Mouse (Mus musculus) lung, postnatal 0 days (tissue): ENCODE measurements around the gene Zswim8. TPM values are rescaled to one million over a fixed set of nuclear protein-coding genes. Genes with fewer than 3 reads are reported as not detected.

Experiments
- ATAC-seq: fragments of 200-750 bp; cut with Nextera tagmentation; 2 replicates; pipeline ENCODE4 v1.8.0; 2017; ENCODE audit warnings: moderate library complexity
- DNase-seq: peaks from one replicate; pipeline ENCODE4 v3.0.0-alpha.2; 2016; ENCODE audit warnings: low spot score
- H3K27ac ChIP-seq: fragments of 300-500 bp; sonication (generic); 2 replicates; pipeline ENCODE4 v1.5.1; 2014; ENCODE audit warnings: antibody characterized with exemption, mild to moderate bottlenecking, low read length, mixed read lengths
- H3K27me3 ChIP-seq: fragments of 300-500 bp; sonication (generic); replicated peaks from 2 replicates; pipeline ENCODE4 v1.6.1; 2014; ENCODE audit warnings: low read length, mixed read lengths; ENCODE audit not compliant: insufficient read depth
- H3K36me3 ChIP-seq: fragments of 300-500 bp; sonication (generic); 2 replicates; pipeline ENCODE4 v1.6.1; 2014; ENCODE audit warnings: low read length, mixed read lengths; ENCODE audit not compliant: insufficient read depth
- H3K4me1 ChIP-seq: fragments of 300-500 bp; sonication (generic); 2 replicates; pipeline ENCODE4 v1.6.1; 2014; ENCODE audit warnings: antibody characterized with exemption, low read depth, low read length, mixed read lengths; ENCODE audit not compliant: insufficient read depth
- H3K4me2 ChIP-seq: fragments of 300-500 bp; sonication (generic); replicated peaks from 2 replicates; pipeline ENCODE4 v1.6.1; 2014; ENCODE audit warnings: low read depth, mild to moderate bottlenecking, low read length, moderate library complexity, mixed read lengths
- H3K4me3 ChIP-seq: fragments of 300-500 bp; sonication (generic); 2 replicates; pipeline ENCODE4 v1.5.1; 2014; ENCODE audit warnings: low read depth, low read length
- H3K9ac ChIP-seq: fragments of 300-500 bp; sonication (generic); replicated peaks from 2 replicates; pipeline ENCODE4 v1.6.1; 2014; ENCODE audit warnings: low read depth, mild to moderate bottlenecking
- H3K9me3 ChIP-seq: fragments of 300-500 bp; sonication (generic); 2 replicates; pipeline ENCODE4 v1.6.1; 2016; ENCODE audit warnings: low read length, mixed read lengths
- CTCF ChIP-seq: IDR thresholded peaks from 2 replicates; pipeline ENCODE4 v1.5.1; 2016; ENCODE audit warnings: antibody characterized with exemption, mild to moderate bottlenecking
- EP300 ChIP-seq: IDR thresholded peaks from 2 replicates; pipeline ENCODE4 v1.6.1; 2016; ENCODE audit warnings: antibody characterized with exemption, mild to moderate bottlenecking, control low read depth
- WGBS: fragments of 180-500 bp; shearing (Covaris S2); extraction: QIAGEN DNeasy Blood & Tissue Kit; methylation state at CpG from one replicate; pipeline ENCODE4 v1.1.7; 2014; 5-methylcytosine and 5-hydroxymethylcytosine counted together
- polyA plus RNA-seq: library from polyadenylated mRNA; unstranded; fragments of >200 nt; fragmentation: Nextera tagmentation; extraction: Ambion mirVana; gene quantifications from 2 replicates; pipeline ENCODE4 v1.2.1, GENCODE M21; 2015

The Zswim8 gene
- polyA plus RNA-seq, 1 experiment from 2014 or later, result 24.1 TPM

DNA sequence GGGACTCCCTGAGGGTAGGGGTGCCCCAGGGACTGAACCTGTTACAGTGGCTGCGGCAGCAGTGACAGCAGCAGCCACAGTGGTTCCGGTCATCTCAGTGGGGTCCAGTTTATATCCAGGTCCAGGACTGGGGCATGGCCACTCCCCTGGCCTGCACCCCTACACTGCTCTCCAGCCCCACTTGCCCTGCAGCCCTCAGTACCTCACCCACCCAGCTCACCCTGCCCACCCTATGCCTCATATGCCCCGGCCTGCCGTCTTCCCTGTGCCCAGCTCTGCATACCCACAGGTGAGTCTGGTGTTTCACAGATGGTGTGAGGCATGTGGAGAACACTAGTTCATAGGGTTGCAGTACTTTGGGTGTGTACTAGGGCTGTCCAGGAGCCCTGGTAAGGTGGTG lies 14.0 kb downstream of the Zswim8 start:
- H3K4me1 ChIP-seq, result no peaks in the 10 kb centered on the region
- no peaks in the 10 kb centered on the region for H3K27me3 ChIP-seq
- TF ChIP-seq EP300, result no peak
- H3K27ac ChIP-seq, result no peak overlapping the region
- H3K4me3 ChIP-seq, result no peak overlapping the region
- no peaks in the 10 kb centered on the region for H3K9me3 ChIP-seq
- DNase-seq, result no peak
- H3K36me3 ChIP-seq, result peaks cover 76% of the 10 kb centered on the region
- H3K9ac ChIP-seq, result no peak overlapping the region
- 95% methylated on average over 4 of the region's 4 CpGs for WGBS
- 0 out of 2 replicates have a peak, but pooled peaks have one; percentile 12 for ATAC-seq
- H3K4me2 ChIP-seq, result no peak overlapping the region

DNA sequence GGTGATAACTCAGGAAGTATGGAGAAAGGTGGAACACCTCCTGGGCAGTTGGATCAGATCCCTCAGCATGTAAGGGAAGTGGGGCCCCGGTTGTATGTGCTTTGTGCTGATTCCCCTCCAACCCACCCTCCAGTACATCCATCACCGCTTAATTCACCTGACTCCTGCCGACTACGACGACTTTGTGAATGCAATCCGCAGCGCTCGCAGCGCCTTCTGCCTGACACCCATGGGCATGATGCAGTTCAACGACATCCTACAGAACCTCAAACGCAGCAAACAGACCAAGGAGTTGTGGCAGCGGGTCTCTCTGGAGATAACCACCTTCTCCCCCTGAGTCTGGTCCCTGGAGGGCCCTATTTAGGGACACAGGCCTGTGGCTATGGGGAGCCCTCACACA lies 15.7 kb downstream of the Zswim8 start:
- H3K4me2 ChIP-seq, result no peak overlapping the region
- no peak for ATAC-seq
- 89% methylated on average over 12 of the region's 12 CpGs for WGBS
- H3K9me3 ChIP-seq, result no peaks in the 10 kb centered on the region
- peaks cover 75% of the 10 kb centered on the region for H3K36me3 ChIP-seq
- no peak overlapping the region for H3K27ac ChIP-seq
- TF ChIP-seq EP300, result no peak
- no peak for TF ChIP-seq CTCF
- no peak for DNase-seq
- no peak overlapping the region for H3K9ac ChIP-seq
- H3K4me3 ChIP-seq, result no peak overlapping the region
- no peaks in the 10 kb centered on the region for H3K27me3 ChIP-seq
- H3K4me1 ChIP-seq, result no peaks in the 10 kb centered on the region

DNA sequence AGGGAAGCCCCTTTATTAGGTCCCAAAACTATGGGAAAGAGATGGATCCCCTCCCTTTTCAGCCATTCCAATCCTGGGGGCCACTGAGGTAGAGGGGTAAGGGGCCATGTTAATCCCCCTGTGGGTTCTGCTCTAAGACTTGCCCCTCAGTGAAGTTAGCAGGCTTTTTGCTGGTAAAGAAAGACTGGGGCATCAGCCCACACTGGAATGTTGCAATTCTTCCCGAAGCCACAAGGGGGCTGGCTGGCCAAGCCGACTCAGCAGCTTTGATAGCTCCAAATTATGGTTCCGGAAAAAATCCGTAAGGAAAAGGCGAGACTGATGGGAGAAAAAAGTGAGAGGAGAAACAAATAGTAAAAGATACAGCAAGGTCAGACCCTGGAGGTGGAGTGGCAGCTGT lies 16.7 kb downstream of the Zswim8 start:
- no peak overlapping the region for H3K4me2 ChIP-seq
- WGBS, result 9% methylated on average over 5 of the region's 5 CpGs
- H3K27me3 ChIP-seq, result no peaks in the 10 kb centered on the region
- H3K9me3 ChIP-seq, result no peaks in the 10 kb centered on the region
- peak; percentile 71 for DNase-seq
- peak; percentile 50 for ATAC-seq
- no peak overlapping the region for H3K27ac ChIP-seq
- peaks cover 74% of the 10 kb centered on the region for H3K36me3 ChIP-seq
- no peak overlapping the region for H3K9ac ChIP-seq
- H3K4me1 ChIP-seq, result no peaks in the 10 kb centered on the region
- TF ChIP-seq EP300 (no peak), CTCF (peak; percentile 86)
- H3K4me3 ChIP-seq, result no peak overlapping the region

DNA sequence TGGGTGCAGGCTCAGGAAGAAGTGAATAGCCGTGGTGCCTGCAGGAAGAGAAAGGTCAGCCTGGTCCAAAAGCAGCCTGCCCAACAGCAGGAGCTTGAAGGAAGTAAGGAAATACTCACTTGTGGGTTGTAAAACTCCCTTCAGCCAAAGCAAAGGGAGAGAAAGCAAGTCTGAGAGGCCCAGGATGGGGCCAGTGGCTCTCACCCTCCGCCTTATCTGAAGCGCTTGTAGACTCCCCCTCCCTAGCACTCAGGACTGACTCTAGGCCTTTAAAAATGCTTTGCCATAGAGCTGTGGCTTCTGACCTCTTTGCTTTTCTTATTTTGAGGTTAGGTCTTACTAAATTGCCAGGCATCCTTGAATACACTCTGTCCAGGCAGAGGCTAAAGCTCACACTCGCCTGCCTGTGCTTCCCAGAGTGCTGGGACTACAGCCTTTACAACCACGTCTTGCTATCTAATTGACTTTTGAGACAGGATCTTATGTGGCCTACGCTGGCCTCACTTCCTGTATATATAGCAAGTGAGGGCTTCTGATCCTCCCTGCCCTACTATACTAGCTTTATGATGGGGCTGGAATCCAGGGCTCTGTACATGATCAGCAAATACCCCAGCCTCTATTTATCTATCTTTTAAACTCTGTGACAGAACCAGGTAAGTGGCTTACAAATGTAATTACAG lies 18.4 kb downstream of the Zswim8 start:
- TF ChIP-seq CTCF, result no peak
- no peak for TF ChIP-seq EP300
- ATAC-seq, result no peak
- WGBS, result 69% methylated on average over 6 of the region's 6 CpGs

DNA sequence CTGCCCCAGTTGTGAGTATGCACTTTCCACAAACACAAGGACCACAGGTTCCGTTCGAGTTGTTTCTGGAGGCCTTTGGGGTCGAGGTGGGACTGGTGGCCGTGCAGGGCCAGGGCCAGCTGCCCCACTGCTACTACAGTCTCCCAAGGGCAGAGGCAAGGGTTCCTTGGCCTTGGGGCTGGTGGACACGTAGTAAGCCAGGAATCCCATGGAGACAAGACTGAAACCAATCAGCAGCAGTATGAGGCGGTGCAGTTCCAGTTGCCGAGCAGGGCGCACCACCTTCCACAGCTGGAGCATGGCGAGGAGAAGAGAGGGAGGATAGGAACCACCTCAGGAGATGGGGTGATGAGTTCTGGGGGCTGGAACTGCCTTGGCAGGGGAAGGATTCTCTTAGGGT lies 22.5 kb downstream of the Zswim8 start:
- H3K27ac ChIP-seq, result no peak overlapping the region
- DNase-seq (no peak), ATAC-seq (no peak)
- H3K27me3 ChIP-seq, result no peaks in the 10 kb centered on the region
- no peak overlapping the region for H3K4me3 ChIP-seq
- peaks cover 6% of the 10 kb centered on the region; the same call in 1 of the 2 replicates for H3K4me1 ChIP-seq
- WGBS, result 90% methylated on average over 9 of the region's 9 CpGs
- H3K9ac ChIP-seq, result no peak overlapping the region
- H3K36me3 ChIP-seq, result peaks cover 39% of the 10 kb centered on the region
- TF ChIP-seq CTCF (no peak), EP300 (no peak)
- no peaks in the 10 kb centered on the region for H3K9me3 ChIP-seq
- no peak overlapping the region for H3K4me2 ChIP-seq

More for the DNA sequence above, 18.4 kb downstream of the Zswim8 start:
- H3K27ac ChIP-seq, result no peak overlapping the region
- H3K4me3 ChIP-seq, result no peak overlapping the region
- H3K4me1 ChIP-seq, result no peaks in the 10 kb centered on the region
- DNase-seq, result no peak
- no peaks in the 10 kb centered on the region for H3K27me3 ChIP-seq
- H3K9ac ChIP-seq, result no peak overlapping the region
- H3K9me3 ChIP-seq, result no peaks in the 10 kb centered on the region
- peaks cover 69% of the 10 kb centered on the region for H3K36me3 ChIP-seq
- no peak overlapping the region for H3K4me2 ChIP-seq

DNA sequence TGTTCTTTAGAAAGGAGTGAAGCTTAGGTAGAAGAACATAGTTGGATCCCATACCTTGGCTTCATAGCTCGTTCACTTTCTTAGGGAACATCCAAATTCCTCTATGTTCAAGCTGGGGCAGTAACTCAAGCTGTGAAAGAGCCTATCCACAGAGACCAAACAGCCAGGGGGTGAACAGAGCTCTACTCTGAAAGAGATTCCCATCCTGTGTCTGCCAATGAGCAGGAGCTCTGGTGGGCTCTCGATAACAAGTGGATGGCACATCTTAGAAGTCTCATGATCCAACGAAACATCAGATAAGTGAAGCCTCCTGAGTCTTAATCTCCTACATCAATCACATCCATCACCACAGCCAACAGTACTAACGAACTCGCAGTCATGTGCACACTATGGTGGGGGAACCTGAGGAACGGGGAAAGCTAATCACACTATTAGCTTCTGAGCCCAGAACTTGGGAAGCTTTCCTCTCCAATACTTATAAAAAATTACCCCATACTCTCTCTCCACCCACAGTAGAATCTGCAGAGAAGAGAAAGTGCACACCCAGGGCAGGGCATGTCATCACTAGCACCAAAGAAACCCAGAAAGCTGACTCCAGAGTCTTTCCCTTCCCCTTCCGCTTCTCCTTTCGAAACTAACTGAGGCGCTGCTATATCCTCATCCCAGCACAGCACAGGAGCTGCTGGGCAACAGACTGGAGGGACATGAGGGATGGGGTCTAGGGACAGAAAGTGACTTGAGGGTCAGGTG lies 23.7 kb downstream of the Zswim8 start:
- no peaks in the 10 kb centered on the region for H3K9me3 ChIP-seq
- no peak overlapping the region for H3K4me3 ChIP-seq
- peaks cover 29% of the 10 kb centered on the region for H3K36me3 ChIP-seq
- H3K27me3 ChIP-seq, result no peaks in the 10 kb centered on the region
- ATAC-seq (no peak), DNase-seq (no peak)
- TF ChIP-seq EP300, result no peak
- TF ChIP-seq CTCF, result no peak
- H3K27ac ChIP-seq, result no peak overlapping the region
- no peak overlapping the region for H3K4me2 ChIP-seq
- 84% methylated on average over 9 of the region's 9 CpGs for WGBS
- H3K9ac ChIP-seq, result no peak overlapping the region
- H3K4me1 ChIP-seq, result peaks cover 6% of the 10 kb centered on the region; the same call in 1 of the 2 replicates
